Mouse (Mus musculus) embryonic facial prominence, embryonic 13.5 days (tissue): ENCODE measurements around the gene Eml5. TPM values are rescaled to one million over a fixed set of nuclear protein-coding genes. Genes with fewer than 3 reads are reported as not detected.

Experiments
- ATAC-seq: fragments of 200-750 bp; cut with Nextera tagmentation; 2 replicates; pipeline ENCODE4 v1.8.0; 2017; ENCODE audit warnings: low read depth; ENCODE audit not compliant: insufficient number of reproducible peaks, insufficient read depth, low FRiP score, low TSS enrichment
- H3K27ac ChIP-seq: fragments of 300-500 bp; sonication (generic); 2 replicates; pipeline ENCODE4 v1.5.1; 2015; ENCODE audit warnings: moderate library complexity, mild to moderate bottlenecking, inconsistent platforms
- H3K27me3 ChIP-seq: fragments of 300-500 bp; sonication (generic); 2 replicates; pipeline ENCODE4 v1.6.1; 2015; ENCODE audit warnings: mild to moderate bottlenecking, inconsistent platforms
- H3K36me3 ChIP-seq: fragments of 300-500 bp; sonication (generic); 2 replicates; pipeline ENCODE4 v1.6.1; 2015; ENCODE audit warnings: mild to moderate bottlenecking, inconsistent platforms
- H3K4me1 ChIP-seq: fragments of 300-500 bp; sonication (generic); 2 replicates; pipeline ENCODE4 v1.6.1; 2015; ENCODE audit warnings: inconsistent platforms
- H3K4me2 ChIP-seq: fragments of 300-500 bp; sonication (generic); 2 replicates; pipeline ENCODE4 v1.6.1; 2015; ENCODE audit warnings: moderate library complexity, mild to moderate bottlenecking, inconsistent platforms
- H3K4me3 ChIP-seq: fragments of 300-500 bp; sonication (generic); 2 replicates; pipeline ENCODE4 v1.5.1; 2015; ENCODE audit warnings: mild to moderate bottlenecking, inconsistent platforms
- H3K9ac ChIP-seq: fragments of 300-500 bp; sonication (generic); 2 replicates; pipeline ENCODE4 v1.6.1; 2015; ENCODE audit warnings: mild to moderate bottlenecking, inconsistent platforms
- H3K9me3 ChIP-seq: fragments of 300-500 bp; sonication (generic); 2 replicates; pipeline ENCODE4 v1.6.1; 2016; ENCODE audit warnings: inconsistent platforms
- WGBS: fragments of 180-500 bp; shearing (Covaris S2); methylation state at CpG from one replicate; pipeline ENCODE4 v1.1.7; 2015; ENCODE audit warnings: mixed read lengths; 5-methylcytosine and 5-hydroxymethylcytosine counted together
- polyA plus RNA-seq: library from polyadenylated mRNA; unstranded; fragments of >200 nt; fragmentation: Nextera tagmentation; extraction: Ambion mirVana; gene quantifications from 2 replicates; pipeline ENCODE4 v1.2.1, GENCODE M21; 2015

Gene Eml5
- polyA plus RNA-seq, 1 experiment from 2014 or later: 2.3 TPM

- 83% methylated on average over 6 of the region's 6 CpGs for WGBS
- Histone ChIP-seq H3K27ac (no peak overlapping the region), H3K36me3 (peaks cover 74% of the 10 kb centered on the region), H3K4me2 (no peak overlapping the region), H3K27me3 (no peaks in the 10 kb centered on the region), H3K4me3 (no peak overlapping the region), H3K9me3 (no peaks in the 10 kb centered on the region), H3K9ac (no peak overlapping the region), H3K4me1 (no peaks in the 10 kb centered on the region)
- ATAC-seq: no peak
Observed at GRCm38 (mm10) chr12:98757636-98758035, 143.6 kb downstream of the Eml5 start.

GRCm38 (mm10) chr12:98747380-98747753, 153.9 kb downstream of the Eml5 start:
- peak overlapping the region; percentile 61 for H3K4me2 ChIP-seq
- no peak for ATAC-seq
- no peaks in the 10 kb centered on the region for H3K36me3 ChIP-seq
- H3K9ac ChIP-seq: peak overlapping the region; percentile 95
- H3K27me3 ChIP-seq: no peaks in the 10 kb centered on the region
- WGBS: under 1% methylated on average over 12 of the region's 14 CpGs
- H3K9me3 ChIP-seq: no peaks in the 10 kb centered on the region
- H3K4me3 ChIP-seq: peak overlapping the region; percentile 92
- H3K27ac ChIP-seq: peak overlapping the region; percentile 92
- H3K4me1 ChIP-seq: peaks cover 27% of the 10 kb centered on the region

- peak; percentile 85 for ATAC-seq
- H3K9me3 ChIP-seq: no peaks in the 10 kb centered on the region
- H3K27ac ChIP-seq: peak within 1 kb of the TSS; percentile 92
- no peaks in the 10 kb centered on the region for H3K36me3 ChIP-seq
- H3K4me3 ChIP-seq: peak within 1 kb of the TSS; percentile 92
- peak within 1 kb of the TSS; percentile 95 for H3K9ac ChIP-seq
- under 1% methylated on average over 86 of the region's 87 CpGs for WGBS
- H3K27me3 ChIP-seq: no peaks in the 10 kb centered on the region
- peaks cover 27% of the 10 kb centered on the region for H3K4me1 ChIP-seq
- peak within 1 kb of the TSS; percentile 61 for H3K4me2 ChIP-seq
Observed at GRCm38 (mm10) chr12:98746746-98747379, 154.4 kb downstream of the Eml5 start, which contains the start of gene Zc3h14. TSS of gene Zc3h14 (plus strand) at chr12:98746964.

DNA sequence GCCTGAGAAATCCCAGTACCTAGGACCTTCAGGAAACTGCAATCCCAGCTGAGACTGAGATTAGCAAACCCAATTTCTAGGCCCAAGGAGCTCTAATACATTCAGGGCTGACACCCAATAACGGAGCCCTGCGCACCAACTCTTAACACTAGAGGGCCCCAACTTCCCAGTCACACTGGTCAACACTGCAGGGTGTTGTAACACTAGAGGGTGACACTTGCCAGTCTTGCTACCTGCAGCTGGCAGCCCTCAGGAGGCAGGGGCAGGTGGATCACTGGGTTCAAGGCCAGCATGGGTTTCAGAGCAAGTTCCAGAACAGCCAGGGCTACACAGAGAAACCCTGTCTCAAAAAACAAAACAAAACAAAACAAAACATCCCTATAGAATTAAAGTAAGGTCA, 155.2 kb downstream of the Eml5 start:
- no peak for ATAC-seq
- no peak overlapping the region for H3K4me2 ChIP-seq

DNA sequence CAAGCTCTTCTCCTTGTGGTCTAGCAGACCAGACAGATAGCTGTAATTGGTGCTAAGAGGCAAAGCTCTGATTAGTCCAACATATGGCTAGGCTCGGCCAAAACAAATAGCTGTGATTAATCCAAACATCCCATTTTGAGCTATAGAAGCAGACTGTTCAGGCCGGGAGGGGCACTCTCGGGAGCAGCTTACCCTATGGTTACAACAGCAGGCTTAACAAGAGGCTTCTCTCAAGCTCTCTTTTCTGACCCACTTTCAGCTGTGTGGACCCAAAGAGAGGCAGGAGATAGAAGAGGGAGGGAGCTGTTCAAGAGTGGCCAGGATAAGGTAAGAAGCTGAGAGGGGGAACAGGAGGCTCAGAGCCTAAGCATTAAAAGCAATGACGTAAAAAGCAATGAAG, 155.7 kb downstream of the Eml5 start:
- Histone ChIP-seq H3K9ac (no peak overlapping the region), H3K9me3 (no peaks in the 10 kb centered on the region), H3K4me3 (no peak overlapping the region), H3K4me1 (peaks cover 22% of the 10 kb centered on the region), H3K4me2 (no peak overlapping the region), H3K27me3 (no peaks in the 10 kb centered on the region), H3K36me3 (no peaks in the 10 kb centered on the region), H3K27ac (no peak overlapping the region)
- WGBS: 51% methylated on average over 4 of the region's 4 CpGs
- ATAC-seq: no peak

More for the DNA sequence above, 155.2 kb downstream of the Eml5 start:
- Histone ChIP-seq H3K9me3 (no peaks in the 10 kb centered on the region), H3K4me3 (no peak overlapping the region), H3K27me3 (no peaks in the 10 kb centered on the region), H3K4me1 (peaks cover 24% of the 10 kb centered on the region), H3K9ac (no peak overlapping the region), H3K27ac (no peak overlapping the region), H3K36me3 (no peaks in the 10 kb centered on the region)
- 13% methylated on average over 2 of the region's 2 CpGs for WGBS

DNA sequence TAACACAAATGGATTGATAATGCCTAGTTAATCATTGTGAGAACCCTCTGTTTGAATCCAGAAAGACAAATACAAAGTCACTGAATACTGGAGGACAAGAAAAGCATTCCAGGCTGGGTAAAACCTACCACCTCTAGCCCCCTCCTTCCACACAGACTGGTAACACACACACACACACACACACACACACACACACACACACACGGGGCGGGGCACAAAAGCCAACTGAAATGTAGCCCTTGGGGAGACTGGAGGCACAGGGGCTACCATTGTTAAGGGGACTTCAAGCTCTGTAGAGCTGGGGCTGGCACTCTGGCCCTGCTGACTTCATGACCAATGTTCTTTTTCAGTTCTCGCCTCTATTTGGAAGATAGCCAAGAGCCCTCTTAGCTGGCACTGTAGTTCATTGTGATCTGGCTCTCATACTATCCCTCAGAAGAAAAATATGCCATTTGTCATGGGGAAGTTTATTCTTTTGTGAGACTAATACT, 160.2 kb downstream of the Eml5 start:
- Histone ChIP-seq H3K27me3 (peaks cover 19% of the 10 kb centered on the region), H3K36me3 (no peaks in the 10 kb centered on the region), H3K9me3 (no peaks in the 10 kb centered on the region), H3K9ac (no peak overlapping the region), H3K27ac (no peak overlapping the region), H3K4me2 (no peak overlapping the region), H3K4me1 (0 out of 2 replicates have a peak, but pooled peaks cover 7% of the 10 kb centered on the region), H3K4me3 (no peak overlapping the region)
- WGBS: 51% methylated on average over 3 of the region's 3 CpGs
- ATAC-seq: no peak

- Histone ChIP-seq H3K4me2 (peak overlapping the region; percentile 89), H3K9me3 (no peaks in the 10 kb centered on the region), H3K27me3 (peaks cover 22% of the 10 kb centered on the region), H3K4me3 (peak overlapping the region; percentile 79), H3K36me3 (no peaks in the 10 kb centered on the region), H3K4me1 (peaks cover 22% of the 10 kb centered on the region), H3K9ac (peak overlapping the region; percentile 91), H3K27ac (peak overlapping the region; percentile 82; the same call in 1 of the 2 replicates)
- ATAC-seq: no peak
- WGBS: 13% methylated on average over 7 of the region's 7 CpGs
Observed at GRCm38 (mm10) chr12:98737801-98738350, 163.4 kb downstream of the Eml5 start.

- Histone ChIP-seq H3K9ac (peak within 1 kb of the TSS; percentile 91), H3K4me1 (peaks cover 22% of the 10 kb centered on the region), H3K27ac (peak within 1 kb of the TSS; percentile 82), H3K27me3 (peaks cover 22% of the 10 kb centered on the region), H3K9me3 (no peaks in the 10 kb centered on the region), H3K4me2 (peak within 1 kb of the TSS; percentile 89), H3K4me3 (peak within 1 kb of the TSS; percentile 79), H3K36me3 (no peaks in the 10 kb centered on the region)
- ATAC-seq: peak; percentile 70
- WGBS: under 1% methylated on average over 75 of the region's 75 CpGs
Observed at GRCm38 (mm10) chr12:98736951-98737800, 164.1 kb downstream of the Eml5 start, which contains the start of gene Ptpn21. TSS of gene Ptpn21 (minus strand) at chr12:98737405.

Other genes with a start within 250 kb of the Eml5 start
- gene Ptpn21, start 164.1 kb downstream of the Eml5 start, polyA plus RNA-seq: 5.4 and 6.4 TPM in 2 replicates
- gene Zc3h14, start 154.5 kb downstream of the Eml5 start, polyA plus RNA-seq: 133 and 135 TPM in 2 replicates
- 36.5 and 37.6 TPM in 2 replicates for gene Ttc8, start 19.1 kb upstream of the Eml5 start, polyA plus RNA-seq